Mouse (Mus musculus): ENCODE data around the gene Erg. TPM values are rescaled to one million over a fixed set of nuclear protein-coding genes. Genes with fewer than 3 reads are reported as not detected.

Erg gene
- polyA plus RNA-seq, 1 experiment from 2014 or later, result 1.1 TPM

GRCm38 (mm10) chr16:95413401-95413959 lies 172.9 kb downstream of the Erg start:
- Histone ChIP-seq H3K9ac (no peak overlapping the region), H3K27ac (no peak overlapping the region), H3K4me2 (no peak overlapping the region), H3K9me3 (replicated peaks) (no peaks in the 10 kb centered on the region), H3K4me3 (replicated peaks) (no peak overlapping the region), H3K4me1 (replicated peaks) (no peaks in the 10 kb centered on the region), H3K36me3 (no peaks in the 10 kb centered on the region), H3K27me3 (no peaks in the 10 kb centered on the region)
- DNase-seq (no peak), ATAC-seq (ENCODE audit: low read depth) (no peak)
- WGBS (ENCODE audit: insufficient replicate concordance), result 43% methylated on average over 3 of the region's 3 CpGs

GRCm38 (mm10) chr16:95408096-95408495 lies 178.3 kb downstream of the Erg start:
- DNase-seq (no peak), ATAC-seq (ENCODE audit: low read depth) (no peak)
- Histone ChIP-seq H3K27ac (no peak overlapping the region), H3K36me3 (no peaks in the 10 kb centered on the region), H3K4me2 (no peak overlapping the region), H3K27me3 (no peaks in the 10 kb centered on the region), H3K4me3 (replicated peaks) (no peak overlapping the region), H3K9me3 (replicated peaks) (no peaks in the 10 kb centered on the region), H3K9ac (no peak overlapping the region), H3K4me1 (replicated peaks) (0 out of 2 replicates have a peak, but pooled peaks cover 2% of the 10 kb centered on the region)
- WGBS (ENCODE audit: insufficient replicate concordance), result 68% methylated on average over 14 of the region's 14 CpGs

GRCm38 (mm10) chr16:95405496-95405895 lies 180.9 kb downstream of the Erg start:
- ATAC-seq (ENCODE audit: low read depth), result no peak
- no peak for DNase-seq
- Histone ChIP-seq H3K4me3 (replicated peaks) (no peak overlapping the region), H3K27ac (no peak overlapping the region), H3K27me3 (no peaks in the 10 kb centered on the region), H3K4me2 (no peak overlapping the region), H3K4me1 (replicated peaks) (0 out of 2 replicates have a peak, but pooled peaks cover 2% of the 10 kb centered on the region), H3K36me3 (no peaks in the 10 kb centered on the region), H3K9me3 (replicated peaks) (no peaks in the 10 kb centered on the region), H3K9ac (no peak overlapping the region)
- 66% methylated on average over 3 of the region's 3 CpGs for WGBS (ENCODE audit: insufficient replicate concordance)

GRCm38 (mm10) chr16:95403453-95403852 lies 182.9 kb downstream of the Erg start:
- no peaks in the 10 kb centered on the region for H3K9me3 ChIP-seq (replicated peaks)
- H3K27ac ChIP-seq, result no peak overlapping the region
- no peak overlapping the region for H3K4me3 ChIP-seq (replicated peaks)
- ATAC-seq (ENCODE audit: low read depth) (no peak), DNase-seq (no peak)
- no peak overlapping the region for H3K4me2 ChIP-seq
- H3K9ac ChIP-seq, result no peak overlapping the region
- 45% methylated on average over 5 of the region's 5 CpGs for WGBS (ENCODE audit: insufficient replicate concordance)
- H3K36me3 ChIP-seq, result no peaks in the 10 kb centered on the region
- no peaks in the 10 kb centered on the region for H3K27me3 ChIP-seq
- H3K4me1 ChIP-seq (replicated peaks), result 0 out of 2 replicates have a peak, but pooled peaks cover 2% of the 10 kb centered on the region

GRCm38 (mm10) chr16:95401869-95402268 lies 184.5 kb downstream of the Erg start:
- H3K9me3 ChIP-seq (replicated peaks), result no peaks in the 10 kb centered on the region
- no peaks in the 10 kb centered on the region for H3K27me3 ChIP-seq
- DNase-seq (no peak), ATAC-seq (ENCODE audit: low read depth) (no peak)
- no peak overlapping the region for H3K4me2 ChIP-seq
- H3K27ac ChIP-seq, result no peak overlapping the region
- H3K4me3 ChIP-seq (replicated peaks), result no peak overlapping the region
- H3K36me3 ChIP-seq, result no peaks in the 10 kb centered on the region
- 47% methylated on average over 9 of the region's 9 CpGs for WGBS (ENCODE audit: insufficient replicate concordance)
- no peak overlapping the region for H3K9ac ChIP-seq
- H3K4me1 ChIP-seq (replicated peaks), result 0 out of 2 replicates have a peak, but pooled peaks cover 2% of the 10 kb centered on the region

GRCm38 (mm10) chr16:95398761-95399343 lies 187.5 kb downstream of the Erg start:
- H3K36me3 ChIP-seq, result no peaks in the 10 kb centered on the region
- H3K4me1 ChIP-seq (replicated peaks), result 0 out of 2 replicates have a peak, but pooled peaks cover 2% of the 10 kb centered on the region
- H3K27ac ChIP-seq, result no peak overlapping the region
- H3K9me3 ChIP-seq (replicated peaks), result no peaks in the 10 kb centered on the region
- H3K4me2 ChIP-seq, result no peak overlapping the region
- no peak overlapping the region for H3K9ac ChIP-seq
- WGBS (ENCODE audit: insufficient replicate concordance), result 82% methylated on average over 11 of the region's 11 CpGs
- H3K27me3 ChIP-seq, result no peaks in the 10 kb centered on the region
- no peak overlapping the region for H3K4me3 ChIP-seq (replicated peaks)
- no peak for ATAC-seq (ENCODE audit: low read depth)
- DNase-seq, result no peak

GRCm38 (mm10) chr16:95390787-95391186 lies 195.6 kb downstream of the Erg start:
- no peaks in the 10 kb centered on the region for H3K4me1 ChIP-seq (replicated peaks)
- no peaks in the 10 kb centered on the region for H3K36me3 ChIP-seq
- no peak overlapping the region for H3K9ac ChIP-seq
- H3K9me3 ChIP-seq (replicated peaks), result no peaks in the 10 kb centered on the region
- WGBS (ENCODE audit: insufficient replicate concordance), result 45% methylated on average over 1 of the region's 1 CpGs
- no peaks in the 10 kb centered on the region for H3K27me3 ChIP-seq
- DNase-seq (no peak), ATAC-seq (ENCODE audit: low read depth) (no peak)
- H3K4me3 ChIP-seq (replicated peaks), result no peak overlapping the region
- no peak overlapping the region for H3K4me2 ChIP-seq
- no peak overlapping the region for H3K27ac ChIP-seq

GRCm38 (mm10) chr16:95388811-95389529 lies 197.4 kb downstream of the Erg start:
- no peak for DNase-seq
- no peak for ATAC-seq (ENCODE audit: low read depth)
- 52% methylated on average over 4 of the region's 4 CpGs for whole genome bisulfite sequencing (ENCODE audit: insufficient replicate concordance)

GRCm38 (mm10) chr16:95388292-95388691 lies 198.1 kb downstream of the Erg start:
- 68% methylated on average over 5 of the region's 5 CpGs for WGBS (ENCODE audit: insufficient replicate concordance)
- peaks cover 5% of the 10 kb centered on the region; the same call in 1 of the 2 replicates for H3K36me3 ChIP-seq
- H3K9me3 ChIP-seq (replicated peaks), result no peaks in the 10 kb centered on the region
- DNase-seq (no peak), ATAC-seq (ENCODE audit: low read depth) (no peak)
- no peak overlapping the region for H3K9ac ChIP-seq
- no peak overlapping the region for H3K27ac ChIP-seq
- H3K4me1 ChIP-seq (replicated peaks), result peaks cover 3% of the 10 kb centered on the region; the same call in 1 of the 2 replicates
- H3K27me3 ChIP-seq, result no peaks in the 10 kb centered on the region
- no peak overlapping the region for H3K4me3 ChIP-seq (replicated peaks)
- H3K4me2 ChIP-seq, result no peak overlapping the region

More at GRCm38 (mm10) chr16:95388811-95389529, 197.4 kb downstream of the Erg start:
- H3K9me3 ChIP-seq (replicated peaks), result no peaks in the 10 kb centered on the region
- H3K9ac ChIP-seq, result no peak overlapping the region
- H3K27ac ChIP-seq, result no peak overlapping the region
- H3K4me2 ChIP-seq, result no peak overlapping the region
- H3K27me3 ChIP-seq, result no peaks in the 10 kb centered on the region
- H3K36me3 ChIP-seq, result peaks cover 5% of the 10 kb centered on the region; the same call in 1 of the 2 replicates
- no peak overlapping the region for H3K4me3 ChIP-seq (replicated peaks)
- H3K4me1 ChIP-seq (replicated peaks), result peaks cover 3% of the 10 kb centered on the region; the same call in 1 of the 2 replicates

GRCm38 (mm10) chr16:95387008-95387407 lies 199.4 kb downstream of the Erg start:
- peaks cover 5% of the 10 kb centered on the region; the same call in 1 of the 2 replicates for H3K36me3 ChIP-seq
- no peak for ATAC-seq (ENCODE audit: low read depth)
- peaks cover 6% of the 10 kb centered on the region; the same call in 1 of the 2 replicates for H3K4me1 ChIP-seq (replicated peaks)
- H3K27me3 ChIP-seq, result no peaks in the 10 kb centered on the region
- no peak overlapping the region for H3K27ac ChIP-seq
- DNase-seq, result no peak
- H3K4me2 ChIP-seq, result no peak overlapping the region
- H3K4me3 ChIP-seq (replicated peaks), result no peak overlapping the region
- no peaks in the 10 kb centered on the region for H3K9me3 ChIP-seq (replicated peaks)
- no peak overlapping the region for H3K9ac ChIP-seq
- WGBS (ENCODE audit: insufficient replicate concordance), result 83% methylated on average over 2 of the region's 2 CpGs

GRCm38 (mm10) chr16:95385299-95385973 lies 201.0 kb downstream of the Erg start:
- Histone ChIP-seq H3K9me3 (replicated peaks) (no peaks in the 10 kb centered on the region), H3K27me3 (no peaks in the 10 kb centered on the region), H3K4me2 (no peak overlapping the region), H3K27ac (no peak overlapping the region), H3K9ac (no peak overlapping the region), H3K4me1 (replicated peaks) (peaks cover 9% of the 10 kb centered on the region; the same call in 1 of the 2 replicates), H3K36me3 (peaks cover 5% of the 10 kb centered on the region; the same call in 1 of the 2 replicates), H3K4me3 (replicated peaks) (no peak overlapping the region)
- DNase-seq (no peak), ATAC-seq (ENCODE audit: low read depth) (no peak)
- WGBS (ENCODE audit: insufficient replicate concordance), result 42% methylated on average over 7 of the region's 7 CpGs
